Mouse (Mus musculus) thymus, adult 2 months (tissue): ENCODE measurements around the gene Stxbp5.

Experiments used
- CTCF ChIP-seq: fragments of 200-500 bp; IDR thresholded peaks from 2 replicates; pipeline ENCODE4 v1.5.1; 2012; ENCODE audit warnings: mild to moderate bottlenecking, control low read depth, low read length, moderate library complexity, borderline replicate concordance; ENCODE audit not compliant: control insufficient read depth, poor library complexity, insufficient read depth; ENCODE audit errors: extremely low read depth
- POLR2A ChIP-seq: fragments of 200-500 bp; IDR thresholded peaks from 2 replicates; pipeline ENCODE4 v1.6.1; 2012; ENCODE audit warnings: mild to moderate bottlenecking, low read length, control low read depth, moderate library complexity; ENCODE audit not compliant: control insufficient read depth, poor library complexity, insufficient read depth; ENCODE audit errors: extremely low read depth

DNA sequence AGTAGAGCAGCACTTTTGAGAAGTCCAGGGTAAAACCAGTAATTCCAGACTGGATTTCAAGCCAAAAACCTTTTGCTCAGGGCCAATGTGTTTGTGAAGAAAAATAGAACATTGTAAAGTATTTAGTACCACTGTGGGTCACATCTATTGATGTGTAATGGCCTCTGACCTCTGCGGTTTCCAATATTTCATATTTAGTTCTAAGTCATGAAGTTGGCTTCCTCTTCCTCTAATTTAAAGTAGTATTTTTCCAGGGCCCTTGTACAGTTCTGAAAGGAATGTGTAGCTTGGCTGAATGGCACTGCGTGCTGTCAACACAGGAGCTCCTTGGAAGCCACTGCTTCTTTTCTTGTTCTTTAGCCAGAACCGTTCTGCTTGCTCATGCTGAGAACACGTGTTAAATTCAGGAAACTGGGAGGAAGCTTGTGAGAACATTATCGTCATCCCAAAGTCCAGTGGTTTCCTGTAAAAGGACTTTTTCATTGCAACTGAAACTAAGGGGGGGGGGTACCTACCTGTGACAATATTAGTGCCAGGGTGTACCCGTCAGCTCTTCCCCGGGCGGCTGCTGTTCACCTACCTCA lies 7.1 kb upstream of the Stxbp5 start:
- TF ChIP-seq CTCF (no peak), POLR2A (no peak)
